Mouse (Mus musculus): ENCODE measurements around the gene Clec18a.
"Not testable (repeated sequence)": the region's sequence is repeated elsewhere in the genome, so short reads cannot be mapped to it uniquely, and the experiment has no call there.

The Clec18a gene

DNA sequence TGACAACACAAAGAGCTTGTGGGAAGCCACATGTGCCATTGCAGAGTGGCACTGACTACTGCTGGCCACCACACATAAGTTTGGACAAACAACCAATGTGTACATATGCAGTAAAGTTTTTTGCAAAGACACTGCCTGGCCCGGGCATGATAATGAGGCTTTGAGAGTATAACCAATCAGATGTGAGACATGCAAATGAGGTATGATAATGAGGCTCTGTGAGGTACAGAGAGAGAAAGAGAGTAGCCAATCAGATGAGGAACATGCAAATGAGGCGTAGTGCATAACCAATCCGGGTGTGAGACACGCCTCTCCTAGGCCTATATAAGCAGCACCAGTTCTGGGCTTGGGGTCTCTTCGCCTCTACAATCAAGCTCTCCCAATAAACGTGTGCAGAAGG, at the start of gene Clec18a:
Gene Clec18a, minus strand, starts transcription at position 101 of the 400 bp plus-strand sequence.
- not testable (repeated sequence) for DNase-seq (ENCODE audit: low read depth, low spot score)

DNA sequence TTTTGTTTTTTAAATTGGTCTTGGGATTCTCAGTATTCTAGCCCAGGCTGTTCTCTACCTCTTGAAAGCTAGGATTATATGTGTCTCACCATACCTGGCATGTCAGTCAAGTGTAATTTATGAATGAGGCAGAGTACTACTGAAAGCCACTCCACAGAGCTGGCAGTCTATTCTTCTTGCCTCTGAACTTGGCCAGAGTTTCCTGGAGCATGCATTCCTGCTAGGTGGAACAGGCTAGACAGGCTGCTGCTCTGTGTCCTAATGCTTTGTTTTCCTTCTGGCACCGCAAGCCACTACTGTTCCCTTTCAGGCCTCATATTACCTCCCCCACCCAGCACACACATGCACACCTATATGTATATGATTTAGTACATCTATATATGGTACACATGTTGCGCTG, 38.5 kb upstream of the Clec18a start:
- no peak for DNase-seq (ENCODE audit: low read depth, low spot score)

- no peak for DNase-seq (ENCODE audit: low read depth, low spot score)
Observed at GRCm38 (mm10) chr8:111119481-111119880, 27.3 kb upstream of the Clec18a start.

- DNase-seq (ENCODE audit: low read depth, low spot score), result no peak
Observed at GRCm38 (mm10) chr8:111114891-111115290, 22.7 kb upstream of the Clec18a start.

- DNase-seq (ENCODE audit: low read depth, low spot score), result not testable (repeated sequence)
Observed at GRCm38 (mm10) chr8:111094719-111095302, 2.6 kb upstream of the Clec18a start.

DNA sequence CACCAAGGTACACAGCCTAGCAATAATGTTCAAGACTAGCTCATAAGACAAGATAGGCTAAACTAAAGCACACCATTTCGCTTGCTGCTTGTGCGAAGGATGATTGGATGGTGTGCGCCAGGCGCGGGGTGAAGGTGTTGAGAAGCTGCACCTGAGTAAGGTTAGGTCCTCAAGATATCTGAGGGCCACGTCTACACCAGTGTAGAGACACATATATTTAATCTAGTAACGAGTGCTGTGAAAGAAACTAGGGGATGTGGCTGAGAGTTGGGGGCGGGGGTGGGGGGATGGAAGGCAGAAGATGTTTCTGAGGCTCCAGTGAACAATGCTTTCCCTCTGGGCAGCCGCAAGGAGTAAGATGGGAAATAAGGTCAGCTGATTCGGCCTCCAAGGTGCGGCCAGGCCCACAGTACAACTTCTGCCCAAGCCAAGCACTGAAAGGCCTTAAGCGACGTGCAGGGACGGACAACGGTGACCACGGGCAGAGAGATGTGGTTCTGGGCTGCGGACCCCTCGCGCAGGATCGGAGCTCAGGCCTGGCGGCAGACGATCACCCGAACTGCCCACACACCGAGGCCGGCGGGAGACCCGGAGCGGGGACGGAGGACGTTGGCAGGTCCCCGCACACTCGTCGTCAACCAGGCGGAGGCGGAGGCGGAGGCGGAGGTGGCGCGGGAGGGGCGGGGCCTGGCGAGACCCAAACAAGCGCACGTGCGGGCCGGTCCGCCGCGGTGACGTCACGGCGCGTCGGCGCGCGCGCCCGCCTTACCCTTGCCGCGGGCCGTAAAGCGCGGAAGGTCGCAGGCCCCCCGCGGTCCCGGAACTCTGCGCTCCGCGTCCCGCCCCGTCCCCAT, 1.9 kb upstream of the Clec18a start, which contains the start of gene Pdpr:
Gene Pdpr, plus strand, starts transcription at position 766 of the 854 bp plus-strand sequence.
- peak; percentile 83 for DNase-seq (ENCODE audit: low read depth, low spot score)

DNA sequence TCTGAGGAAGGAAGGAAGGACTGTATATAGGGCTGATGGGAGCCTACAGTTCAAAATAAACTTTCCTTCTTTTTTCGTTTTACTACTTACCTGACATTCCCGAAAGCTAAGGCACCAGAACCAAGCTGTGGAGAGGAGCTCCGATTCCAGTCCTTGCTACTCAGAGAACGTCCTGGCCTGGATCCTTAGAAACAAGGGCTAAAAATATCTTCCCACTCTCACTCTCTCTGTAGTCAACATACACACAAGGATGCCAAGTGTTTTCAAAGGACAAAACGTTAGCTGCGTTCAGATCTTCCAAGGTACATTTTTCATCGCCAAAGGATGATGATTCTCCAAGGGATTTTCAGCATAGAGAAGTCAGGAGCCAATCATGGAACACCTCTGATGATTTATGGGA, 520 bp downstream of the Clec18a start:
- no peak for DNase-seq (ENCODE audit: low read depth, low spot score)

DNA sequence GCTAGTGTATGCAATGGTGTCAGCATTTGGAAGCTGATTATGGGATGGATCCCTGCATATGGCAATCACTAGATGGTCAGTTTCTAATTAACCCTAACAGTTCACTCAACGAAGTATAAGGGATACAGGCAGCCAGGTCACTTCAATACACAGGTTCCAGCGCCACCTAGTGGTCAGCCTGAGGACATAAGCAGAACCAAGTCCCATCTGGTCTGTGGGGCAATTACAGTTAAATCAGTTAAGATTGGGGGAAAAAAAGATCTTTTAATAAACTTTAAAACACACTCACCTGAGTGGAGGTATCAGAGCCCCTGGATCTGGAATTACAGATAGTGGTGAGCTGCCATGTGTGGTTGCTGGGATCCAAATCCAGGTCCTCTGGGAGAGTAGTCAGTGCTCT, 2.1 kb downstream of the Clec18a start:
- peak; percentile 45 for DNase-seq (ENCODE audit: low read depth, low spot score)

DNA sequence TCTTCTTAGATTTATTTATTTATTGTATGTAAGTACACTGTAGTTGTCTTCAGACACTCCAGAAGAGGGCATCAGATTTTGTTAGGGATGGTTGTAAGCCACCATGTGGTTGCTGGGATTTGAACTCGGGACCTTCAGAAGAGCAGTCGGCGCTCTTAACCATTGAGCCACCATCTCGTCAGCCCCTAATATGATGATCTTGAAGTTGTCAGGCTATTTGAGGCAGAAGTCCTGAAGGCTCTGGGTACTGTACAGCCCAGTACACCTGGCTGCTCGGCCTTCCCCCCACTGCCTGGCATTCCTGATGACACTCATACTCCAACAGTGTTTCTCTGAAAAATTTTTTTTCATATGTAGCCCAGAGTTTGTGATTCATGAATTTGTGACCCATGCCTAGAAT, 8.3 kb downstream of the Clec18a start:
- DNase-seq (ENCODE audit: low read depth, low spot score), result not testable (repeated sequence)

- DNase-seq (ENCODE audit: low read depth, low spot score), result no peak
Observed at GRCm38 (mm10) chr8:111081580-111082258, 10.5 kb downstream of the Clec18a start.

GRCm38 (mm10) chr8:111079861-111080271, 12.4 kb downstream of the Clec18a start:
- DNase-seq (ENCODE audit: low read depth, low spot score), result no peak

DNA sequence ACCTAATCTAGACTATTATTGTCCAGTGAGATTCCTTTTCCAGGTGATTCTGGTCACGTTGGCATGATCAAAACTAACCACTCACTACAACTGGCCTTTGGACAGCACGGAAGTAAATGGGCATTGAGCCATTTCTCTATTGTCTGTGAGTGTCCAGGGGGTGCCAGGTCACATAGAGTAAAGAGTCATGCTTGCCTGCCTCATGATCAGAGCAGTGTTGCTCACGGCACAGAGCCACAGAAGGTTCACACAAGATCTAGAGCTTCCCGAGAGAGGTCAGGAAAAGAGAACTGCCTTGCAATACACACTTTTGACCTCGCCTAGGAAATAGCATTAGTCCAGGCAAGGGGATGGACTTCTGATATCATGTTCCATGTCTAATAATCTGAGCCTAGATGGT, 12.8 kb downstream of the Clec18a start:
- no peak for DNase-seq (ENCODE audit: low read depth, low spot score)

DNA sequence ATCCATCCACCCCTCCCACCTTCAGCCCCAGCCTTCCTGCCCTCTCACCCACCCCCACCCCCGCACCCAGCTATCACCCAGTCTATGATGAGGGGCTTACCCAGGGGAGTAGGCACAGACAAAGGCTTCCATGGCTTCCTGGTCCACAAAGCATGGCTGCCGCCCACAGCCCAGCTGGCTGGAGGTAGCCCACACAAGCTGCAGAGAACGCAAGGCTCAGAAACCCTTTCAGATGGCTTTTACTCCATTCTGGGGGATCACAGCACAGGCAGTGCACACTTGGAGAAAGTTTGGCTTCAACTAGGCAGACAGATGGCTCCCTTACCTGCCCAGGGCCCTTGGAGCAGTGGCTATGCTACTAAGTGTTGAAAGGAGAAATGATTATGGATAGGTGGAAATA, 16.3 kb downstream of the Clec18a start:
- DNase-seq (ENCODE audit: low read depth, low spot score), result no peak

GRCm38 (mm10) chr8:111068660-111069059, 23.6 kb downstream of the Clec18a start:
- DNase-seq (ENCODE audit: low read depth, low spot score), result not testable (repeated sequence)

DNA sequence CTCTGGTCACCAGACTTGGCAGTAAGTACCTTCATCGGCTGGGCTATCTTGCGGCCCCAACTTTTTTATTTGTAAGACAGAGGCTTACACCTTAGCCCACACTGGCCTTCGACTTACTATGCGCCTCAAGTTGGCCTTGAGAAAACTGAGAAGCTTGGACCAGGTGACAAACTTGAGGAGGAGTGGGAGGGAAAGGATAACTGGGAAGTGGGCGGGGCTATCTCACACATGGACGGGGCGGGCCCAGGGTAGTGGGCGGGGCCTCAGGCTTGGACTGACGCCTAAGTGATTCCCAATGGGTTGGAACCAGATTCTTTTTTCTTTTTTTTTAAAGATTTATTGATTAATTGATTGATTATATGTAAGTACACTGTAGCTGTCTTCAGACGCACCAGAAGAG, 24.8 kb downstream of the Clec18a start:
- DNase-seq (ENCODE audit: low read depth, low spot score), result no peak

GRCm38 (mm10) chr8:111066308-111066707, 25.9 kb downstream of the Clec18a start:
- no peak for DNase-seq (ENCODE audit: low read depth, low spot score)

- no peak for DNase-seq (ENCODE audit: low read depth, low spot score)
Observed at GRCm38 (mm10) chr8:111062893-111063292, 29.3 kb downstream of the Clec18a start.

GRCm38 (mm10) chr8:111062072-111062757, 30.0 kb downstream of the Clec18a start:
- DNase-seq (ENCODE audit: low read depth, low spot score), result peak; percentile 83

- DNase-seq (ENCODE audit: low read depth, low spot score), result no peak
Observed at GRCm38 (mm10) chr8:111061688-111062071, 30.5 kb downstream of the Clec18a start.

GRCm38 (mm10) chr8:111058946-111059572, 33.2 kb downstream of the Clec18a start:
- no peak for DNase-seq (ENCODE audit: low read depth, low spot score)

GRCm38 (mm10) chr8:111056691-111057293, 35.4 kb downstream of the Clec18a start:
- no peak for DNase-seq (ENCODE audit: low read depth, low spot score)
